Mouse (Mus musculus) left cerebral cortex, adult 18-20 months (tissue): Measurements from ENCODE around the gene Klf16. TPM values are rescaled to one million over a fixed set of nuclear protein-coding genes. Genes with fewer than 3 reads are reported as not detected.

ENCODE experiments used
- DNase-seq, 2 experiments: peaks; one replicate each; pipeline ENCODE4 v3.0.0; 2021 to 2022; ENCODE audit warnings: low spot score in 2 of 2, mixed read lengths in 1 of 2
- long read RNA-seq, 2 experiments: library from polyadenylated mRNA; stranded (forward); transcript quantifications; one replicate each; pipeline ENCODE4 v2.0.0; 2021
- total RNA-seq, 2 experiments: library from RNA; stranded (reverse); gene quantifications; 2 replicates each; pipeline ENCODE4 v1.2.3; 2021

The Klf16 gene
- 10 to 100 TPM; 54.8 to 68.7 TPM for total RNA-seq
- long read RNA-seq, experiment 1, transcript Klf16-201 (2 exons, 2,674 nt), result major isoform, 20 of 29 reads
- long read RNA-seq, experiment 1, partial matches to known transcripts, result 9 of 29 reads
- long read RNA-seq, experiment 1, other reads (novel, unspliced or antisense), result 0 of 29 reads
- long read RNA-seq, experiment 2, transcript Klf16-201 (2 exons, 2,674 nt), result major isoform, 8 of 16 reads
- long read RNA-seq, experiment 2, partial matches to known transcripts, result 8 of 16 reads
- long read RNA-seq, experiment 2, other reads (novel, unspliced or antisense), result 0 of 16 reads

DNA sequence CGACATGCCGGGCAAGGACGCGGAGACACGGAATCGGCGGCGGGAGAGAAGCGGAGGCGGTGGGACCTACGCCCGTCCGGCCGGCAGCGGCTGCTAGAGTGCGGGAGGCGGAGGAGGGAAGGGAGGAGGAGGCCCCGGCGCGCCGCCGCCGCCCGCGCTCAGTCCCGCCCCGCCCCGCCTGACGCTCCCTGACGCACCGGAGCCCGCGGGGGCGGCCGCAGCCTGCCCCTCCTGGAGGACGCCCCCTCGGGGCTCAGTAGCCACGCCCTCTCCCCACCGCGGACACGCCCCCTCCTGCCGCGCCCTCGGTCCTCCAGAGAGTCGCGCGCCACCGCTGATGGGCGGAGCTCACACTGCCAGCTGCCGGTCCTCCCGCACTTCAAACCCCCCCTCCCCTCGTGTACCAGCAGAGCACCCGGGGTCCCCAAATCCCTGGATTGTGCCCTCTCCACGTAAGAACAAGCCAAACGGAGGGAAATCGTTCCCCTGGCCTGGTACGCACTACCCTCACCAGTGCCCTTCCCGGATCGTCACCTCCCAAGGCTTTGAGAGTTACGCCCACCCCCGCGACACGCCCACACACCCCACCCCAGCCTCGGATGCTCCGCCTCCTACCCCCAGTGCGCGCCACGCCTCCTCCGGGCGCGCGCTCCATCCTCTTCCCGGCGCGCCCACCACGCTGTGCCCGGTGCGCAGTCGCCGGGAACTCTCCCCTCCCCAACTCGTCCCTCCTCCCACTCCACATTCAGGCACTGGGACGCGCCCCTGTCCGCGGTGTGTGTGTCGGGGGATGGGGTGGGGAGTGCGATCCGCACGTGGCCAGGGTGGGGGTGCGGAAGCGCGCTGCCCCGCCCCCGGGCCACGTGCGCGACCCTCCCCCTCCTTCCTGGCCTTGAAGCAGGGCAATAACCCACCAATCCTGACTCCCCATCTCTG is at the start of gene Klf16:
Klf16 (minus strand) TSS at position 127 of the 936 bp plus-strand sequence.
- peak; percentile 91 to 95 for DNase-seq

DNA sequence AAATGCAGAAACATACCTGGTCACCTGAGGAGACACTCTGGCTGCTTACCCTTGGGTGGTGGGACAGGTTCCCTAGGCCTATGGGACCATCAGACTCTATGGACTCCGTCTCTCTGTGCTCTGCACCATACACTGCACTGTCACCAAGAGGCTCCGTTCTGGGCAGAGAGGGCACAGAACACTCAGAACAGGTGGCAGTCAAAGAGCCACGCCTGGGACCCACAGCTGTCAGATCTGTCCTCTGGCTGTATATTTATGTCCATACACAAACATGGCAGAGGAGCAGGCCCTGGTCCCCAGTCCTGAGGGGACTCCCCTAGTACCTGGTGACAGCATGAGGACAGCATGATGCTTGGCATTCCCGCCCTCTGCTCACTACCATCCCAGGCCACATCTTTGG is 48.6 kb upstream of the Klf16 start:
- no peak for DNase-seq

DNA sequence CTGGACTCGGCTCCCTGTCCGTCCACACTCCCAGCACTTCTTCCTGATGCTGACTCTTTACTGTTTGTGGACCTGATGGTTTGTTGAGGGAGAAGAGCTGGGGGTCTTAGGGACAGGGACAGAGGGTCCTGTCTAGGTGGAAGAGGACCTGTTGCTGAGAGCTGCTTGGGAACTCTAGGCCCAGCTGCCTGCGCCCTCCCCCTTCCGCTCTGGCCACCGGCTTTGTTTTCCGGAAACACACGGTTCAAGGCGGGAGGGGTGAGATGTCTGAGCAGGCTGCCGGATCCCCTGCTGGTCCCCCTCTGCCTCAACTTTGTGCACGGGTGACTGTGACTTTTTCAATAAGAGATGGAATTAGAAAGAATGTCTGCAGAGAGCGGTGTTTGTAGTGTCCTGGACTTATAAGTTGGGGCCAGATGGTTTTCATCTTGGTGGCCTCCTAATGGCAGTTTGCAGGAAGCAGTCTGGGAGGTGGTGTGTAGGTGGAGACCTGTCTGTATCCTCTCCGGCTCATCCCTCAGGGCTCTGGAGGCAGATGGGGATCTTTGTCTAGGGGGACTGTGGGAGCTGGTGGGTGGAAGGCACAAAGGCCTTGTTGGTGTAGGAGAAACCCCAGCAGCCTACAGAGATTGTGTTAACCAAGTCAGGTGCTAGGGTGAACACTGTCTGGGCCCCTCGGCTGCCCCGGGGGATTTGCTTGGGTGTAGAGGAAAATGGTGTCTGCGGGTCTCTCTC is 46.5 kb upstream of the Klf16 start:
- DNase-seq, result peak in 1 of 2 experiments; percentile 33

DNA sequence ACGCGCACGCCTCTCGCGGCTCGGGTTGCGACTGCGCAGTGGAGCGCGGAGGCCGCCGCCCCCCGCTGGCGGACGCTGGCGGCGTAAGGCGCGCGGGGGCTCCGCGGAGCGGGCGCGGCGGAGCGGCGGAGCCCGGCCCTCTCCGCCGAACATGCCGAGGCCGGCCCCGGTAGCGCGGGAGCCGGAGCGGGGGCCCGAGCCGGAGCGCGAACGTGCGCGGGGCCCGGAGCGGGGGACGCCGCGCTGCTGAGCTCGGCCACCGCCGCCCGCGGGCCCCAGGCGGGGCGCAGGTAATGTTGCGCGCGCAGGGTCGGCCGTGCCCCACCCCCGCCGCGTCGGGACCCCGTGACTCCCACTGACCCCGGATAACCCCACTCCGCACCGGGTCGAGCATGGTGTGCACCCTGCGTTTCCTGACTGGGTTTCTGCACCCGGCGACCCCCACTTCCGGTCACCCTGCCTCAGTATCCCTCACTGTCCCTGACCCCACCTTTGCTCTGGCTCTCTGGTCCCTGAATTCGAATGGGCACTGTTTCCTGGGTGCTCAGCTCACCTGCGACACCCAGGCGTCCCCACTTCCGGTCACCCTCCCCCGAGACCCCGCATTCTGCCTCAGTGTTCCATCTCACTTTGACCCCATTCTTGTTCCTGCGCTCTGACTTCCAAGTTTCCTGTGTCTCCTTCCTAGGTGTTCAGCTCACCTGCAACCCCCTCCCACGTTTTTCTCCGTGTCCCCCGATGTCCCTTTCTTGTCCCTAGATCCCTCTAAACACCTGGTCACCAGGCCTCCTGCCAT is 45.7 kb upstream of the Klf16 start, which contains the start of gene Csnk1g2:
Csnk1g2 (plus strand) TSS at position 178 of the 796 bp plus-strand sequence.
- DNase-seq, result peak in 1 of 2 experiments; percentile 33

DNA sequence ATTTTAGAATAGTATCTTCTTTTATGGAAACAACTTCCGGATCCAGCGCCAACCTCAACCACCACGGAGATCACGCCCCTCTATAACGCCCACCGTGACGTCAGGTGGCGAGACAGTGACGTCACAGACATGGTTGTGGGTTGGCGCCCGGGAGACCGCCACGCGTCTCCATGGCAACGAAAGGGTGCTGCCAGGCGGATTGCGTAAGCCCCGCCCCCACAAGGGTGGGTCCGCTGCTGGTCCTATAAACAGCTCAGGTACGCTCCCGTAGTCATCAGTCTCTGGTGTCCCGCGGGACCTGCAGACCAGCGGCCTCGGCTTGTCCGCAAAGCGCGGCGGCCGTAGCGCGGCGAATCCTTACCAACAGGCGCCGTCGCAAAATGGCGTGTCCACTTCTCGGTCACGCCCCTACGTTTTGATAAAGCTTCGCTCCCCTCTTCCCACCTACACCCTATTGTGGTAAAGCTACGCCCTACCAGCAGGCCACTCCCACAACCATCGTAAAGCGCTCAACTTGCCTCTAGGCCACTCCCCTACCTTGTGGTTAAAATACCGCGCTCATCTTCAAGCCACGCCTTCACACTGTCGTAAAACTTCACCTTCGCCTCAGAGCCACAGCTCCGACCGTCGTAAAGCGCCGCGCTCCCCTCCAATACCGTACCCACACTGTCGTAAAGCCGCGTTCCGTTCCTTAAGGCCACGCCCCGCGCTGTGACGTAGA is 45.0 kb upstream of the Klf16 start:
- DNase-seq, result peak; percentile 99

DNA sequence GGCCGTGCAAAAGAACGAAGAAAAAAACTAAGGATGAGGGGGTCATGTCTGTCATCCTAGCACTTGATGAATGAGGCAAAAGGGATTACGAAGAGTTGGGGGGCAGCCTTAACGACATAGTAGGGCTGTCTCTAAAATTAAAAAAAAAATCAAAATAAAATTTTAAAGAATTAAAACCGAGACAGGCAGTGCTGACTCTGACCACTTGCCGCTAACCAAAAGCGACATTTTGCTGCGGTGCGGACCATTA is 44.5 kb upstream of the Klf16 start:
- no peak for DNase-seq

DNA sequence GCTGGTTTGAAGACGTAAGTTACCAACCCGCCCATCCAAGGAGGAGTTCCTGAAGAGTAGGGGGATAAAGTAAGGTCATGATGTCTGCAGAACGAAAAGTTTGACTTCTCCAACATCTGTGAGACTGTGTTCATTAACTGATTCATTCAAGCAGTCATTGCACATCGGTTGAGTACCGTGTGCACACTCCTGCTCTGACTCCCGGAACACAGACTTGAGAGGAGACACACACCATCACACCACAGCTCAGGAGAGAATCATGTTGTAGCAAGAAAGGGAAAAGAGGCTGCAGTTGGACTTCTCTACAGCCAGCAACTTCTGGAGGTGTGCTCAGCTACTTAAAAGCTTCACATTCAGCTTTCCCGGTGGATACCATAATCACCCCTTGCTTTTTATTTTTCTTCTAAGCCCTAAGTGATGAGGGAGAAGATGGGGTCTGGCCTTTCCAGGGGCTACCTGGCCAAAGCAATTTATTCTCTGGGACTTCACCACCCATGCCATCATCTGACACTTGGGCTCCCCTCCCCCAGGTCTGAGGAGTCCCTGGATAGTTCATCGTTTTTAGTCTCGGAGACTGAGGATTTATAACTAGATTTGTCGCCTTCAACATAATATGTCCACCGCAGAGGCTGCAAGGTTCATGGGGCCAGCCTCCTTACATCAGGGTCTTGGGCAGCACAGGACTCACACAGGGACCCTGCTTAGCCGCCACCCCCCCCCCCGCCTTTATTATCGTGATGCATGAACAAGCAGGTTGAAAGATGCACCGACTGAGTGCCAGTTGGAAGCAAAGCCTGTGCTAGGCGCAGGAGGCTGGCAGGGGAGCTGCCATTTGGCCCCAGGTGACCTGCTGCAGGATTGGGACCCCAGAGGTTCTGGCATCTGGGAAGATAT is 43.9 kb upstream of the Klf16 start:
- DNase-seq, result no peak

DNA sequence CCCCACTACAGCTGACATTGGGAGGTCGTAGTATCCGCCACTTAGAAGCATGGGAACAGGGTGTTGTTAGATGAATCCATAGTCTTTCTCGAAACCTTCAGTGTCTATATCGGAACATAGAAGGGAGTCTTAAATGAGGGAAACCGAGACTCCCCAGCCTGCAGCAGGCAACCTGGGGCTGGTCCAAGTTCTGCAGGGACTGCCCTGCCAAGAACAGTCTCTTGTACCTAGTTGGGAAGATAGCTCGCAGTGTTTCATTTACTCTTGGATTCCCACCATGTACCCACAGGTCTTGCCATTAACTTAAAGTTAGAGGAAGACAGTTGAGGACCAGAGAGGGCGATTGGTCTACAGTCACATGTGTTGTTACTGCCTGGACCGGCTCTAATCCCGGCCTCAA is 43.2 kb upstream of the Klf16 start:
- DNase-seq, result no peak

DNA sequence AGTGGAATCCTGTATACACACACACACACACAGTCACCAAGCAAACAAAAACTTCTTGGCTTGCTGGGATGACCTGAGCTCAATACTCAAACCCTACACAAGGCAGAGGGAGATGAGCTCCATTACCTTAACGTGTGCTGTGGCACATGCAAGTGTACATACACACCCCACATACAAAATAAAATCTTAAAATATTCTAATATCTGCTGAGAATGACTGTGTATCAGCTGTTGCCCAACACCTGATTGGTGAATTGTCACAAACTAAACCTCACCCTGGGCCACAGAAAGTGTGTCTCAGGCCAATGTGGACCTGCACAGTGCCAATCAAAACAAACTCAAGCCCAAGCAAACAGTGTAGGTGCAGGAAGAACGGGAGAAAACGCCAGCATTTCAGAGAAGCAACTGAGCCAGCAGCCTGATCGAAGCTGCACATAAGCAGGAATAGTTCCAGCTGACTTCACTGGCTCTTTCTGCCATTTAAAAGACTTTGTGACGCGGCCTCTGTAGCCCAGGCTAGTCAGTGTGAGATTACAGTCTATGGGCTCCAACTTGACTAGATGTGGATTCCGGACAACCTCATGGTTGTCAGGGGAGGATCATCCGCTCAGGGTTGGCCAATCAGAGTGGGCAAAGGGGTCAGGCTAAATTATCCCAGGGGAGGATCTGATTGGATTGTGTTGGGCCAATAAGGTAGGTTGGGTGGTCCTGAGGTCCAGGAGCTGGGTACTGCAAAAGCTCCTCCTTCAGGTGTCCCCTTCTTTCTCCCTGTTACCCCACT is 42.5 kb upstream of the Klf16 start:
- no peak for DNase-seq

DNA sequence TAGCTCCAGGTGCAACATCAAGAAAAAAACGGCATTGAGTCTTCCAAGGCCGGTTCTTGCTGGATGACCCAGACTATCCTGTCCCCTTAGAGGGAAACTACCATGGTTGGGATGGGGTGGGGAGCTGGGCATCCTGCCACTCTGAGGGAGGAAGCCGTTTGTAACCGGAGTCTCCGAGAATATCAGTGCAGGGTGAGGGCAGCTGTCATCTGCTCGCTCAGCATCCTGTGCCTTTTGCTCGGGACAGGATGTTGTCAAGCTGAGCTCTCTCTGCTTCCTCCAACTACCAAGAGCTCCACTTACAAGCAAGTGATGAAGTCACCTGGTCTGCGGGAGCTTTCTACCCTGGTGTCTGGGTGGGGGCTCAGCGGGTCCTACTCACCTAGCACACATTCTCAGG is 41.1 kb upstream of the Klf16 start:
- no peak for DNase-seq

DNA sequence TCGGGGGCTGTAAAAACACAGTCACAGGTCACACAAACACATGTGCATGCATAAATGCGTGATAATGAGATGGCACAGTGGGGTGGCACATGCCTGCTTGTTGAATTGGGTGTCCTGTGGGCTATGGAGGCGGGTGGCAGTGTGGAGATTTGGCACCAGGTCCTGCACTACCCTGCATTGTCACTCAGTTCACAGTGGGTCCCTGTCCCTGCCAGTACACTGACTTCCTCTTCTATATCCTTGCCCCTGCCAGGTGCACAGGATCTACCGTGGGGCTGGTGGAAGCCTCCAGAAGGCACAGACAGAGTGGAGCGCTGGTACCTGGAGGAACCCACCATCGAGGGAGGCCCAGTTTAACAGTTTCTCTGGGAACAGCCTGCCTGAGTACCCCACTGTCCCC is 37.2 kb upstream of the Klf16 start:
- no peak for DNase-seq

DNA sequence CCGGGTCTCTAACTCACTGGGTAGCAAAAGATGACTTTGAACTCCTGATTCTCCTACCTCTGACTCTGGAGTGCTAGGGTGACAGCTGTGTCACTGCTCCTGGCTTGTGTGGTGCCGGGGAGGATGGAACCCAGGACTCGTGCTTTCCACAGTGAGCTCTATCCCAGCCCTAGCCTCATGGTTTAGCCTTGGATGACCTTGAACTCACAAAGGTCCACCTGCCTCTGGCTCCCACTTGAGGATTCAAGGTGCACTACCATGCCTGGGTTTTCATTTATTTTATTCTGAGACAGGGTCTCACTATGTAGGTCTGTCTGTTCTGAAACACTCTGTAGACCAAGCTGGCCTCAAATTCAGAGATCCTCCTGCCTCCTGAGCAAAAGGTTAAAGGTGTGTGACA is 36.7 kb upstream of the Klf16 start:
- no peak for DNase-seq

DNA sequence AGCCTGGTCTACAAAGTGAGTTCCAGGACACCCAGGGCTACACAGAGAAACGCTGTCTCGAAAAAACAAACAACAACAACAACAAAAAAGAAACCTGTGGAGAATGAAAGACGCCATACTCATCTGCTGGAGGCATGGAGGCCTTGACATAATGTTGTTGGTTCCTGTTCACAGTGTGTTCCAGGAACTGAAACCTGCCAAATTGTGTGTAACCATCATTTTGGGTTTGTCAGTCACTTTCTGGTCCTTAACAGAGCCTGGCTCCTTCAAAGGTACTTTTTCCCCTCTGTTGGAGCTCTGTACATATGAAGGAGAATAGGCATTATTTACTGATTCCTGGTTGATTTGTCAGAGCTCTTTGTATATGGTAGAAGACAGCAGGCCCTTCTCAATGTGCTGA is 34.8 kb upstream of the Klf16 start:
- DNase-seq, result no peak

DNA sequence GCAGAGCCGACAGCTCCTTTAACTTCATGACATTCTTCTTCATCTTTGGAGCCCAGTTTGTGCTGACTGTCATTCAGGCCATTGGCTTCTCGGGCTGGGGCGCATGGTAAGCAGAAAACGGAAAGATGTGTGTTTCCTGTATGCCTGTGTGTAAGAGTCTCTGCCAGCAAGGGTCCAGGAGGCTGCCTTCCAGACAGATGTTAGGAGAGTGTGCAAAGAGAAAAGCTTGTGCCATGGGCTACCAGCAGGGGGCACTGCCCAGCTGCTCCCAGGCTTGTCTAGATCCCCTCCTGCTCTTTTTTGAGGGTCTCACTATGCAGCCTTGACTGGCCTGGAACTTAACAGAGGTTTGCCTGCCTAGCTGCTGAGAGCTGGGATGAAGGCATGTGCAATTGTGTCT is 33.9 kb upstream of the Klf16 start:
- peak in 1 of 2 experiments; percentile 44 for DNase-seq

DNA sequence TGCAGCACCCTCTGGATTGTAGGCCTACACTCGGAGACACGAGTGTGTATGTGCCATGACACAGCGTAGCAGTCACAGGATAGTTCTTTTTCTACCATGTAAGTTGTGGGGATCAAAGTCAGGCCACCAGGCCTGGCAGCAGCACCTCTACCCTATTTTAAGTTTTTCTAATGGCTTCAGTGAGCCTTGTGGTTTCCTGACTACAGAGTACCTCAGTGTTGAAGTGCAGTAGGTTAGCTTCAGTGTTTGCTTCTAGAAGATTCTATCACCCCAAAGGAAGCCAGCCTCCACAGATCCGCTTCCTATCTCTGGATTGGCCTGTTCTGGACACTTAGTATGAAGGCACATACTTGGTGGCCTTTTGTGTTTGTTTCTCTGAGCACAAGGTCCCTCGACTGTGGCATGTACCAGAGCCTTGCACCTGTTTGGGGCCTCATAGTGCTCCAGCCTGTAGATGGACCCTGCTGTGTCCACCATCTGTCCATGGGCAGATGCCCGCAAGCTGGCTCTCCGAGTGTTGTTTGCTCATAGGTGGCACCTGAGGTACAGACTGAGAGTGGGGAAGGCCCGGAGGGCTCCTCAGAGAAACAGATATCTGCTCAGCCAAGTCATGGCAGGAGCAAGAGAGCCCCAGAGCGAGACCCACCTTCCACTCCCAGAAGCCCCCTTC is 33.1 kb upstream of the Klf16 start:
- no peak for DNase-seq

DNA sequence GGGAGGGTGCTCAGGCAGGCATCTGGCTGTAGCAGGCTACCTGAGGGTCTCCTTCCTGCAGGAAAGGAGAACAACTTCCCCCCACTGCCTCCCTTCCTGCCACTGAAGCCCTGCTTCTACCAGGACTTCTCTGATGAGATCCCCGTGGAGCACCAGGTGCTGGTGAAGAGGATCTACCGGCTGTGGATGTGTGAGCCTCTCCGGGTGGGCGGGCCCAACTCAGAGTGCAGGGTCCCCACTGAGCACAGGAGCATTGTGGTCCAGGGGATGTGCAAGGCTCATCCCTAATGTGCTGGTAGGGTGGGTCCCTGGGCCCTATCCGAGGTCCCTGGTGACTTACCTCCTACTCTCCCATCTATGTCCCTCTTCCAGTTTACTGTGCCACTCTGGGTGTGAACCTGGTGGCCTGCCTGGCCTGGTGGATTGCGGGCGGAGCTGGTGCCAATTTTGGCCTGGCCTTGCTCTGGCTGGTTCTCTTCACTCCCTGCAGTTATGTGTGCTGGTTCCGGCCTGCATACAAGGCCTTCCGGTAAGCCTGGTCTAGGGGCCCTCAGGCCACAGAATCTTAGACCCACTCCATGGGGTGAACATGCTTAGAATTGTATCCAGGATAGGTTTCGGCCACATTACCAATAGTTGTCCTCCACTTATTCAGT is 32.3 kb upstream of the Klf16 start:
- no peak for DNase-seq

DNA sequence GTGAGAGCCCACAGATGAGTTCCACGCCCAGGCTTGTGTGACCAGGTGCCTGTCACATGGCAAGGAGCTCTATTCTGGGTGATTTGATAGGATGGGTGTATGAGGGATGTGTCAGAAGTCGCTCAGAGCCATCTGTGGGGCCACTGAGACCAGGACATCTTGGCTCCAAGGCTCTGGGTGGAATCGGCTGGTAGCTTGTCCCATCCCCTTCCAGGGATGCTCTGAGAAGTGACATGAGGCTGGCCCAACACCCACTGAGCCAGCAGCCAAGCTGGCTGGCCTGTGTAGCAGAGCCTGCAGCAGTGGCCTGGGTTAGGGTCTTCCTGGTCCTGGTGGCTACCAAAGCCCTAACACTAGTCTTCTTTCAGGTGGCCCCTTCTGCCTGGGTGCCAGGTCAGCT is 31.3 kb upstream of the Klf16 start:
- DNase-seq, result no peak
